Mouse (Mus musculus): Measurements from ENCODE around the gene BC048507. TPM values are rescaled to one million over a fixed set of nuclear protein-coding genes. Genes with fewer than 3 reads are reported as not detected.
"Not testable (repeated sequence)": the region's sequence is repeated elsewhere in the genome, so short reads cannot be mapped to it uniquely, and the experiment has no call there.

Gene BC048507
- total RNA-seq (2021), result not detected
- long read RNA-seq, experiment 1, result 0 reads
- long read RNA-seq, experiment 2, result 0 reads

- no peak for DNase-seq
Measured at GRCm38 (mm10) chr13:67863026-67863425, at the start of gene BC048507. BC048507 (plus strand) TSS chr13:67863326.

- DNase-seq, result peak; percentile 63
Measured at GRCm38 (mm10) chr13:67813710-67814660, 49.1 kb upstream of the BC048507 start, which contains the start of gene Zfp273. Zfp273 (plus strand) TSS chr13:67813740.

GRCm38 (mm10) chr13:67818636-67819035 is 44.5 kb upstream of the BC048507 start:
- DNase-seq, result no peak

- no peak for DNase-seq
Measured at GRCm38 (mm10) chr13:67830911-67831336, 32.2 kb upstream of the BC048507 start, which contains the start of gene Gm10037. Gm10037 (plus strand) TSS chr13:67831106.

- DNase-seq, result not testable (repeated sequence)
Measured at GRCm38 (mm10) chr13:67833137-67833536, 30.0 kb upstream of the BC048507 start.

GRCm38 (mm10) chr13:67843775-67844118 is 19.4 kb upstream of the BC048507 start:
- no peak for DNase-seq

- DNase-seq, result peak; percentile 10
Measured at GRCm38 (mm10) chr13:67844119-67844852, 18.8 kb upstream of the BC048507 start.

- no peak for DNase-seq
Measured at GRCm38 (mm10) chr13:67844853-67845194, 18.3 kb upstream of the BC048507 start.

- DNase-seq, result no peak
Measured at GRCm38 (mm10) chr13:67850361-67850760, 12.8 kb upstream of the BC048507 start.

GRCm38 (mm10) chr13:67853130-67853529 is 10.0 kb upstream of the BC048507 start:
- no peak for DNase-seq

- no peak for DNase-seq
Measured at GRCm38 (mm10) chr13:67853983-67854382, 9.1 kb upstream of the BC048507 start.

GRCm38 (mm10) chr13:67857317-67857716 is 5.8 kb upstream of the BC048507 start:
- DNase-seq, result no peak

GRCm38 (mm10) chr13:67862508-67862907 is 618 bp upstream of the BC048507 start:
- DNase-seq, result no peak

- DNase-seq, result no peak
Measured at GRCm38 (mm10) chr13:67864764-67865350, 1.7 kb downstream of the BC048507 start.

GRCm38 (mm10) chr13:67867899-67868298 is 4.8 kb downstream of the BC048507 start:
- DNase-seq, result no peak

- not testable (repeated sequence) for DNase-seq
Measured at GRCm38 (mm10) chr13:67876049-67876698, 13.0 kb downstream of the BC048507 start.

GRCm38 (mm10) chr13:67876699-67877254 is 13.7 kb downstream of the BC048507 start:
- no peak for DNase-seq

- DNase-seq, result no peak
Measured at GRCm38 (mm10) chr13:67883966-67884365, 20.8 kb downstream of the BC048507 start.

- DNase-seq, result no peak
Measured at GRCm38 (mm10) chr13:67909759-67910158, 46.6 kb downstream of the BC048507 start.

Measured in gastrocnemius, postnatal 25 days (tissue).